Mouse (Mus musculus): ENCODE results near the gene Col1a2. TPM values are rescaled to one million over a fixed set of nuclear protein-coding genes. Genes with fewer than 3 reads are reported as not detected.

Col1a2 gene
- 10 to 100 TPM; 31.3 to 56.0 TPM for total RNA-seq (2023)

GRCm38 (mm10) chr6:4504603-4505131 is at the start of gene Col1a2:
Col1a2 (plus strand) TSS chr6:4504814.

Other genes starting within 250 kb of the Col1a2 start
- gene Casd1, start 96.0 kb downstream of the Col1a2 start, total RNA-seq (2023), result 10 to 100 TPM; 14.9 to 17.8 TPM
- gene Sgce, start 242.4 kb downstream of the Col1a2 start, total RNA-seq (2023), result not detected
- under 1 TPM; 0.09 to 0.16 TPM for gene Peg10, start 242.5 kb downstream of the Col1a2 start, total RNA-seq (2023)

All from neutrophil, adult 59 days (primary cell).